Mouse (Mus musculus) CH12.LX (cell line): ENCODE measurements around the gene Bag2. TPM values are rescaled to one million over a fixed set of nuclear protein-coding genes. Genes with fewer than 3 reads are reported as not detected.

Experiments used
- DNase-seq: peaks from one replicate; pipeline ENCODE4 v3.0.0-alpha.2; 2013; ENCODE audit errors: extremely low read depth
- H3K27ac ChIP-seq: 2 replicates; pipeline ENCODE4 v1.5.1; 2012; ENCODE audit warnings: low read depth, mild to moderate bottlenecking, control low read depth, moderate library complexity; ENCODE audit not compliant: insufficient read depth
- H3K27me3 ChIP-seq: replicated peaks from 2 replicates; pipeline ENCODE3; 2012; ENCODE audit warnings: inconsistent platforms
- H3K36me3 ChIP-seq, 2 experiments: replicated peaks in 1 of 2; 2 replicates each; pipeline versions ENCODE3 to v1.6.1; 2012; ENCODE audit warnings: inconsistent platforms in 1 of 2, low read length in 1 of 2, mild to moderate bottlenecking in 1 of 2, mixed read lengths in 1 of 2, moderate library complexity in 1 of 2; ENCODE audit not compliant: control insufficient read depth in 1 of 2, insufficient read depth in 1 of 2
- H3K4me1 ChIP-seq, 2 experiments: 2 replicates each; pipeline ENCODE4 v1.6.1; 2012; ENCODE audit warnings: inconsistent platforms in 1 of 2, moderate library complexity in 1 of 2; ENCODE audit not compliant: insufficient read depth in 2 of 2, control insufficient read depth in 1 of 2
- H3K4me2 ChIP-seq: 2 replicates; pipeline ENCODE4 v1.6.1; 2012; ENCODE audit warnings: low read depth, mild to moderate bottlenecking, control low read depth; ENCODE audit not compliant: poor library complexity, insufficient read depth, severe bottlenecking
- H3K4me3 ChIP-seq, 3 experiments: fragments of 150-350 bp in 1 of 3; sonication (generic) in 1 of 3; replicated peaks in 1 of 3; 2 replicates each; pipeline versions ENCODE3 to v1.5.1; 2011 to 2012; ENCODE audit warnings: low read depth in 2 of 3, low read length in 2 of 3, mild to moderate bottlenecking in 2 of 3, moderate library complexity in 2 of 3, control low read depth in 1 of 3, improper control_type of control experiment in 1 of 3, inconsistent platforms in 1 of 3, mixed read lengths in 1 of 3; ENCODE audit not compliant: poor library complexity in 1 of 3
- H3K79me2 ChIP-seq: replicated peaks from 2 replicates; pipeline ENCODE4 v1.6.1; 2012; ENCODE audit warnings: mild to moderate bottlenecking, moderate library complexity; ENCODE audit not compliant: control insufficient read depth, poor library complexity, insufficient read depth, severe bottlenecking; ENCODE audit errors: extremely low read depth
- H3K9ac ChIP-seq: 2 replicates; pipeline ENCODE4 v1.6.1; 2012; ENCODE audit warnings: low read depth, mild to moderate bottlenecking, control low read depth, moderate library complexity; ENCODE audit not compliant: insufficient read depth
- H3K9me3 ChIP-seq: replicated peaks from 2 replicates; pipeline ENCODE3; 2012; ENCODE audit warnings: low read length, inconsistent platforms, mixed read lengths
- BHLHE40 ChIP-seq: IDR thresholded peaks from 2 replicates; pipeline ENCODE4 v1.6.1; 2011; ENCODE audit warnings: mild to moderate bottlenecking, low read depth, low read length, improper control_type of control experiment
- CTCF ChIP-seq, 2 experiments: IDR thresholded peaks in 1 of 2; conservative IDR thresholded peaks in 1 of 2; 2 replicates each; pipeline ENCODE4 v1.5.1; 2011 to 2012; ENCODE audit warnings: low read depth in 2 of 2, low read length in 2 of 2, improper control_type of control experiment in 1 of 2, inconsistent platforms in 1 of 2, mild to moderate bottlenecking in 1 of 2, moderate library complexity in 1 of 2
- E2F4 ChIP-seq: IDR thresholded peaks from 2 replicates; pipeline ENCODE4 v1.6.1; 2011; ENCODE audit warnings: low read depth, low read length, improper control_type of control experiment; ENCODE audit not compliant: insufficient replicate concordance
- ELF1 ChIP-seq: IDR thresholded peaks from 2 replicates; pipeline ENCODE4 v1.6.1; 2014; ENCODE audit warnings: low read depth, mild to moderate bottlenecking, inconsistent platforms, low read length, improper control_type of control experiment
- ETS1 ChIP-seq: conservative IDR thresholded peaks from 2 replicates; pipeline ENCODE4 v1.6.1; 2012; ENCODE audit warnings: low read depth, mild to moderate bottlenecking, inconsistent platforms, low read length, improper control_type of control experiment, moderate library complexity
- IRF4 ChIP-seq: IDR thresholded peaks from 2 replicates; pipeline ENCODE4 v1.6.1; 2014; ENCODE audit warnings: low read depth, mild to moderate bottlenecking, inconsistent platforms, low read length, improper control_type of control experiment
- MAX ChIP-seq: IDR thresholded peaks from 2 replicates; pipeline ENCODE4 v1.6.1; 2011; ENCODE audit warnings: low read length, improper control_type of control experiment
- MEF2A ChIP-seq: IDR thresholded peaks from 2 replicates; pipeline ENCODE4 v1.6.1; 2014; ENCODE audit warnings: low read depth, mild to moderate bottlenecking, inconsistent platforms, low read length, improper control_type of control experiment, borderline replicate concordance
- MXI1 ChIP-seq: IDR thresholded peaks from 2 replicates; pipeline ENCODE4 v1.6.1; 2011; ENCODE audit warnings: mild to moderate bottlenecking, low read depth, low read length, improper control_type of control experiment
- MYC ChIP-seq: IDR thresholded peaks from 2 replicates; pipeline ENCODE4 v1.6.1; 2011; ENCODE audit warnings: low read depth, mild to moderate bottlenecking, improper control_type of control experiment, low read length
- NELFE ChIP-seq: IDR thresholded peaks from 2 replicates; pipeline ENCODE4 v1.6.1; 2011; ENCODE audit warnings: low read depth, low read length, improper control_type of control experiment
- PAX5 ChIP-seq: IDR thresholded peaks from 2 replicates; pipeline ENCODE4 v1.6.1; 2012; ENCODE audit warnings: low read length, inconsistent platforms, mixed read lengths
- POLR2A ChIP-seq: IDR thresholded peaks from 2 replicates; pipeline ENCODE4 v1.6.1; 2011; ENCODE audit warnings: low read depth, mild to moderate bottlenecking, improper control_type of control experiment, low read length
- POLR2AphosphoS2 ChIP-seq: IDR thresholded peaks from 2 replicates; pipeline ENCODE4 v1.6.1; 2011; ENCODE audit warnings: low read depth, low read length, improper control_type of control experiment
- RAD21 ChIP-seq: IDR thresholded peaks from 2 replicates; pipeline ENCODE4 v1.6.1; 2011; ENCODE audit warnings: low read depth, mild to moderate bottlenecking, low read length, improper control_type of control experiment, moderate library complexity
- SIN3A ChIP-seq: IDR thresholded peaks from 2 replicates; pipeline ENCODE4 v1.6.1; 2012; ENCODE audit warnings: low read length, improper control_type of control experiment, inconsistent platforms
- TBP ChIP-seq: conservative IDR thresholded peaks from 2 replicates; pipeline ENCODE4 v1.6.1; 2011; ENCODE audit warnings: low read depth, low read length, improper control_type of control experiment
- TCF12 ChIP-seq: IDR thresholded peaks from 2 replicates; pipeline ENCODE4 v1.6.1; 2014; ENCODE audit warnings: low read depth, mild to moderate bottlenecking, inconsistent platforms, low read length, improper control_type of control experiment
- ZMIZ1 ChIP-seq: IDR thresholded peaks from 2 replicates; pipeline ENCODE4 v1.6.1; 2012; ENCODE audit warnings: low read depth, mild to moderate bottlenecking, inconsistent platforms, low read length, improper control_type of control experiment
- ZNF384 ChIP-seq: IDR thresholded peaks from 2 replicates; pipeline ENCODE4 v1.6.1; 2012; ENCODE audit warnings: low read depth, low read length, improper control_type of control experiment, inconsistent platforms
- dilution Hi-C: fragments of 300-500 bp; cut with MboI; formaldehyde crosslinking; loops from 2 replicates; pipeline ENCODE4 v1.14.3; 2020; ENCODE audit warnings: low sequenced_read_pairs; ENCODE audit not compliant: extremely low pct_unique_long_range_greater_than_20kb, extremely low pct_ligation_motif_present
- in situ Hi-C: fragments of 300-500 bp; cut with MboI; formaldehyde crosslinking; loops from 3 replicates; pipeline ENCODE4 v1.14.3; 2019; ENCODE audit warnings: low sequenced_read_pairs, low pct_ligation_motif_present, low pct_unique_long_range_greater_than_20kb, mixed read lengths
- polyA plus RNA-seq: library from polyadenylated mRNA; unstranded; fragments of >175 nt; gene quantifications from 2 replicates; pipeline ENCODE4 v1.2.1, GENCODE M21; 2012; ENCODE audit warnings: low read depth; ENCODE audit not compliant: insufficient read length
- total RNA-seq, 2 experiments: library from RNA; depleted of rRNA; stranded (reverse); fragments of 300-350 nt in 1 of 2; fragments of >200 nt in 1 of 2; gene quantifications; 2 replicates each; pipeline ENCODE4 v1.2.3; 2012 to 2014

Gene Bag2
- total and polyA plus RNA-seq, 3 experiments, result 51.1 to 73.5 (median 62.1) TPM

GRCm38 (mm10) chr1:33758488-33758887 lies 893 bp upstream of the Bag2 start:
- no peak for TF ChIP-seq RAD21
- no peak for TF ChIP-seq BHLHE40
- no peak for TF ChIP-seq MAX
- TF ChIP-seq MEF2A, result no peak
- dilution Hi-C loops (no loop called here), in situ Hi-C loops (no loop called here)
- Histone ChIP-seq H3K9ac (no peak overlapping the region), H3K27ac (no peak overlapping the region), H3K4me1 (peaks cover 6 to 29% of the 10 kb centered on the region in 2 experiments), H3K4me2 (no peak overlapping the region), H3K27me3 (no peaks in the 10 kb centered on the region), H3K9me3 (no peaks in the 10 kb centered on the region), H3K36me3 (peaks cover 2 to 46% of the 10 kb centered on the region in 2 experiments), H3K4me3 (no peak overlapping the region), H3K79me2 (peaks cover 34% of the 10 kb centered on the region)
- no peak for DNase-seq

- H3K36me3 ChIP-seq, result peaks cover 0 to 46% of the 10 kb centered on the region in 2 experiments
- TF ChIP-seq TBP, result 0 out of 2 replicates have a peak, but pooled peaks have one; percentile 11
- no peak for TF ChIP-seq ZMIZ1
- no peak for TF ChIP-seq POLR2AphosphoS2
- no peak for TF ChIP-seq ZNF384
- no peak for TF ChIP-seq IRF4
- TF ChIP-seq BHLHE40, result peak; percentile 9; the same call in 1 of the 2 replicates
- no peak for TF ChIP-seq ETS1
- peak; percentile 87 for TF ChIP-seq MYC
- TF ChIP-seq E2F4, result no peak
- TF ChIP-seq POLR2A, result no peak
- TF ChIP-seq PAX5, result no peak
- TF ChIP-seq ELF1, result no peak
- peak; percentile 89 for TF ChIP-seq MAX
- TF ChIP-seq CTCF (conservative IDR thresholded peaks at IDR 0.05 in 1 of 2, IDR thresholded peaks at IDR 0.05 in 1 of 2; ENCODE audit: low read depth in 2 of 2, low read length in 2 of 2), result peak in 1 of 2 experiments; percentile 3; a peak in 1 of 4 replicates
- no peak for TF ChIP-seq TCF12
- TF ChIP-seq NELFE, result no peak
- peak; percentile 90 for TF ChIP-seq MXI1
- TF ChIP-seq SIN3A, result peak; percentile 56; the same call in 1 of the 2 replicates
- TF ChIP-seq MEF2A, result no peak
- H3K4me3 ChIP-seq, result peak overlapping the region; percentile 70 to 92 (median 89)
- in situ Hi-C loops, result no loop called here
- H3K4me2 ChIP-seq, result peak overlapping the region; percentile 94
- dilution Hi-C loops, result no loop called here
- peaks cover 44% of the 10 kb centered on the region for H3K79me2 ChIP-seq
- no peaks in the 10 kb centered on the region for H3K9me3 ChIP-seq
- H3K4me1 ChIP-seq, result peaks cover 6 to 32% of the 10 kb centered on the region in 2 experiments
- H3K27ac ChIP-seq, result no peak overlapping the region
- H3K27me3 ChIP-seq, result no peaks in the 10 kb centered on the region
- H3K9ac ChIP-seq, result peak overlapping the region; percentile 82
- peak; percentile 33 for DNase-seq
These were observed 572 bp downstream of the Bag2 start for GRCm38 (mm10) chr1:33757033-33757413.
